Mouse (Mus musculus) limb, embryonic 11.5 days (tissue): ENCODE measurements at regions not wholly inside any gene's neighbourhood (a gene's known extent, or its start where the extent isn't known, plus 50 kb on each side); places are given as distances from the start of the nearest gene placed in this dataset.

ENCODE experiments used
- ATAC-seq: fragments of 200-750 bp; cut with Nextera tagmentation; 2 replicates; pipeline ENCODE4 v1.8.0; 2017; ENCODE audit warnings: low read depth; ENCODE audit not compliant: insufficient number of reproducible peaks, low FRiP score, low TSS enrichment
- DNase-seq: peaks from one replicate; pipeline ENCODE4 v3.0.0-alpha.2; 2015; ENCODE audit warnings: low spot score
- H3K27ac ChIP-seq: fragments of 300-500 bp; sonication (generic); replicated peaks from 2 replicates; pipeline ENCODE4 v1.5.1; 2014; ENCODE audit warnings: low read depth, mild to moderate bottlenecking, low read length
- H3K27me3 ChIP-seq: fragments of 300-500 bp; sonication (generic); 2 replicates; pipeline ENCODE4 v1.6.1; 2014; ENCODE audit warnings: mild to moderate bottlenecking, low read length, mixed read lengths; ENCODE audit not compliant: control insufficient read depth, insufficient read depth
- H3K36me3 ChIP-seq: fragments of 300-500 bp; sonication (generic); 2 replicates; pipeline ENCODE4 v1.6.1; 2014; ENCODE audit warnings: mild to moderate bottlenecking, low read length, moderate library complexity, mixed read lengths; ENCODE audit not compliant: control insufficient read depth, insufficient read depth
- H3K4me1 ChIP-seq: fragments of 300-500 bp; sonication (generic); 2 replicates; pipeline ENCODE4 v1.6.1; 2014; ENCODE audit warnings: low read length, mixed read lengths; ENCODE audit not compliant: control insufficient read depth, insufficient read depth
- H3K4me2 ChIP-seq: fragments of 300-500 bp; sonication (generic); 2 replicates; pipeline ENCODE4 v1.6.1; 2014; ENCODE audit warnings: low read depth, mild to moderate bottlenecking, moderate library complexity; ENCODE audit not compliant: severe bottlenecking
- H3K4me3 ChIP-seq: fragments of 300-500 bp; sonication (generic); 2 replicates; pipeline ENCODE4 v1.5.1; 2014; ENCODE audit warnings: low read depth, low read length
- H3K9ac ChIP-seq: fragments of 300-500 bp; sonication (generic); 2 replicates; pipeline ENCODE4 v1.6.1; 2014; ENCODE audit warnings: mild to moderate bottlenecking, low read length
- H3K9me3 ChIP-seq: fragments of 300-500 bp; sonication (generic); 2 replicates; pipeline ENCODE4 v1.6.1; 2016; ENCODE audit warnings: low read length; ENCODE audit not compliant: control insufficient read depth
- WGBS: fragments of 180-500 bp; shearing (Covaris S2); extraction: QIAGEN DNeasy Blood & Tissue Kit; methylation state at CpG from one replicate; pipeline ENCODE4 v1.1.7; 2014; 5-methylcytosine and 5-hydroxymethylcytosine counted together

- H3K4me1 ChIP-seq, result no peaks in the 10 kb centered on the region
- H3K27me3 ChIP-seq, result peaks cover 4% of the 10 kb centered on the region; the same call in 1 of the 2 replicates
- DNase-seq (no peak), ATAC-seq (no peak)
- H3K9me3 ChIP-seq, result no peaks in the 10 kb centered on the region
- no peak overlapping the region for H3K4me3 ChIP-seq
- no peak overlapping the region for H3K4me2 ChIP-seq
- no peak overlapping the region for H3K9ac ChIP-seq
- 56% methylated on average over 6 of the region's 6 CpGs for WGBS
- H3K27ac ChIP-seq, result no peak overlapping the region
- no peaks in the 10 kb centered on the region for H3K36me3 ChIP-seq
Measured at GRCm38 (mm10) chrX:166661808-166662207, 76.3 kb upstream of the Egfl6 start.

- Histone ChIP-seq H3K27me3 (peaks cover 4% of the 10 kb centered on the region; the same call in 1 of the 2 replicates), H3K4me2 (peak overlapping the region; percentile 22; the same call in 1 of the 2 replicates), H3K9me3 (no peaks in the 10 kb centered on the region), H3K4me3 (no peak overlapping the region), H3K36me3 (no peaks in the 10 kb centered on the region), H3K9ac (no peak overlapping the region), H3K4me1 (no peaks in the 10 kb centered on the region), H3K27ac (0 out of 2 replicates have a peak overlapping the region, but pooled peaks have one; percentile 30)
- WGBS, result 26% methylated on average over 16 of the region's 16 CpGs
- ATAC-seq (no peak), DNase-seq (no peak)
Measured at GRCm38 (mm10) chrX:166661043-166661718, 75.7 kb upstream of the Egfl6 start.

- peaks cover 2% of the 10 kb centered on the region; the same call in 1 of the 2 replicates for H3K27me3 ChIP-seq
- DNase-seq (peak; percentile 83), ATAC-seq (no peak)
- H3K9me3 ChIP-seq, result no peaks in the 10 kb centered on the region
- no peaks in the 10 kb centered on the region for H3K36me3 ChIP-seq
- H3K9ac ChIP-seq, result no peak overlapping the region
- H3K4me1 ChIP-seq, result no peaks in the 10 kb centered on the region
- H3K4me2 ChIP-seq, result no peak overlapping the region
- no peak overlapping the region for H3K27ac ChIP-seq
- WGBS, result 30% methylated on average over 6 of the region's 6 CpGs
- H3K4me3 ChIP-seq, result no peak overlapping the region
Measured at GRCm38 (mm10) chrX:166660715-166661042, 75.2 kb upstream of the Egfl6 start.

GRCm38 (mm10) chrX:166652400-166652799 lies 66.9 kb upstream of the Egfl6 start:
- no peak overlapping the region for H3K4me2 ChIP-seq
- no peaks in the 10 kb centered on the region for H3K36me3 ChIP-seq
- ATAC-seq (no peak), DNase-seq (peak; percentile 38)
- no peak overlapping the region for H3K27ac ChIP-seq
- H3K4me3 ChIP-seq, result no peak overlapping the region
- no peaks in the 10 kb centered on the region for H3K9me3 ChIP-seq
- peaks cover 3% of the 10 kb centered on the region; the same call in 1 of the 2 replicates for H3K27me3 ChIP-seq
- H3K9ac ChIP-seq, result no peak overlapping the region
- no peaks in the 10 kb centered on the region for H3K4me1 ChIP-seq
- WGBS, result 63% methylated on average over 3 of the region's 3 CpGs

GRCm38 (mm10) chrX:166645713-166646112 lies 60.2 kb upstream of the Egfl6 start:
- Histone ChIP-seq H3K27ac (no peak overlapping the region), H3K27me3 (no peaks in the 10 kb centered on the region), H3K4me3 (no peak overlapping the region), H3K9me3 (no peaks in the 10 kb centered on the region), H3K4me1 (no peaks in the 10 kb centered on the region), H3K4me2 (no peak overlapping the region; the same call in 1 of the 2 replicates), H3K9ac (no peak overlapping the region), H3K36me3 (no peaks in the 10 kb centered on the region)
- DNase-seq (no peak), ATAC-seq (no peak)
- 58% methylated on average over 7 of the region's 7 CpGs for WGBS

GRCm38 (mm10) chrX:166641256-166641655 lies 55.7 kb upstream of the Egfl6 start:
- Histone ChIP-seq H3K4me1 (no peaks in the 10 kb centered on the region), H3K27me3 (no peaks in the 10 kb centered on the region), H3K4me2 (no peak overlapping the region), H3K9me3 (no peaks in the 10 kb centered on the region), H3K9ac (no peak overlapping the region), H3K4me3 (no peak overlapping the region), H3K36me3 (no peaks in the 10 kb centered on the region), H3K27ac (no peak overlapping the region)
- 66% methylated on average over 3 of the region's 3 CpGs for WGBS
- no peak for DNase-seq
- ATAC-seq, result no peak

- no peaks in the 10 kb centered on the region for H3K4me1 ChIP-seq
- H3K4me2 ChIP-seq, result no peak overlapping the region
- no peaks in the 10 kb centered on the region for H3K27me3 ChIP-seq
- no peaks in the 10 kb centered on the region for H3K9me3 ChIP-seq
- no peak overlapping the region for H3K27ac ChIP-seq
- WGBS, result 72% methylated on average over 1 of the region's 1 CpGs
- no peaks in the 10 kb centered on the region for H3K36me3 ChIP-seq
- DNase-seq (no peak), ATAC-seq (no peak)
- H3K4me3 ChIP-seq, result no peak overlapping the region
- no peak overlapping the region for H3K9ac ChIP-seq
Measured at GRCm38 (mm10) chrX:166640258-166640657, 54.7 kb upstream of the Egfl6 start.
